Mouse (Mus musculus) MEL (cell line): Measurements from ENCODE around the gene Whrn. TPM values are rescaled to one million over a fixed set of nuclear protein-coding genes. Genes with fewer than 3 reads are reported as not detected.
A peak's percentile ranks its signal among the peaks of the same experiment; 100 is the strongest.

Experiments used
- DNase-seq: peaks from one replicate; pipeline ENCODE4 v3.0.0; 2011; ENCODE audit warnings: low read depth, low spot score
- H3K27ac ChIP-seq: 2 replicates; pipeline ENCODE4 v1.5.1; 2012; ENCODE audit warnings: low read depth, mild to moderate bottlenecking, control low read depth, low read length, moderate library complexity; ENCODE audit not compliant: control insufficient read depth
- H3K27me3 ChIP-seq, 2 experiments: fragments of 150-350 bp in 1 of 2; sonication (generic) in 1 of 2; 2 replicates each; pipeline ENCODE4 v1.6.1; 2012; ENCODE audit warnings: low read length in 2 of 2, mild to moderate bottlenecking in 2 of 2, improper control_type of control experiment in 1 of 2, moderate library complexity in 1 of 2; ENCODE audit not compliant: insufficient read depth in 2 of 2, control insufficient read depth in 1 of 2
- H3K36me3 ChIP-seq, 2 experiments: 2 replicates each; pipeline ENCODE4 v1.6.1; 2012 to 2014; ENCODE audit warnings: low read length in 2 of 2, improper control_type of control experiment in 1 of 2, inconsistent platforms in 1 of 2, mild to moderate bottlenecking in 1 of 2; ENCODE audit not compliant: insufficient read depth in 2 of 2, control insufficient read depth in 1 of 2
- H3K4me1 ChIP-seq, 2 experiments: fragments of 150-350 bp in 1 of 2; sonication (generic) in 1 of 2; 2 replicates each; pipeline ENCODE4 v1.6.1; 2012; ENCODE audit warnings: low read length in 2 of 2, improper control_type of control experiment in 1 of 2, mild to moderate bottlenecking in 1 of 2; ENCODE audit not compliant: insufficient read depth in 2 of 2, control insufficient read depth in 1 of 2
- H3K4me3 ChIP-seq, 2 experiments: fragments of 150-350 bp in 1 of 2; sonication (generic) in 1 of 2; 2 replicates each; pipeline ENCODE4 v1.5.1; 2012; ENCODE audit warnings: low read depth in 2 of 2, low read length in 2 of 2, mild to moderate bottlenecking in 2 of 2, moderate library complexity in 2 of 2, control low read depth in 1 of 2, improper control_type of control experiment in 1 of 2; ENCODE audit not compliant: control insufficient read depth in 1 of 2, insufficient read depth in 1 of 2
- H3K79me2 ChIP-seq: 2 replicates; pipeline ENCODE4 v1.6.1; 2012; ENCODE audit warnings: mild to moderate bottlenecking, low read length, moderate library complexity; ENCODE audit not compliant: control insufficient read depth, poor library complexity, insufficient read depth
- H3K9ac ChIP-seq: 2 replicates; pipeline ENCODE4 v1.6.1; 2012; ENCODE audit warnings: low read depth, mild to moderate bottlenecking, control low read depth, low read length, moderate library complexity; ENCODE audit not compliant: control insufficient read depth, poor library complexity, severe bottlenecking
- H3K9me3 ChIP-seq: fragments of 150-350 bp; sonication (generic); replicated peaks from 2 replicates; pipeline ENCODE4 v1.6.1; 2012; ENCODE audit warnings: mild to moderate bottlenecking, low read length, improper control_type of control experiment, moderate library complexity; ENCODE audit not compliant: insufficient read depth
- BHLHE40 ChIP-seq: IDR thresholded peaks from 2 replicates; pipeline ENCODE4 v1.6.1; 2012; ENCODE audit warnings: low read depth, mild to moderate bottlenecking, inconsistent platforms, low read length, improper control_type of control experiment, borderline replicate concordance
- CHD1 ChIP-seq: IDR thresholded peaks from 2 replicates; pipeline ENCODE4 v1.6.1; 2012; ENCODE audit warnings: low read depth, mild to moderate bottlenecking, inconsistent platforms, low read length, improper control_type of control experiment
- CTCF ChIP-seq, 3 experiments: IDR thresholded peaks in 2 of 3; conservative IDR thresholded peaks in 1 of 3; 2 replicates each; pipeline ENCODE4 v1.5.1; 2011 to 2012; ENCODE audit warnings: low read length in 3 of 3, low read depth in 2 of 3, mild to moderate bottlenecking in 2 of 3, improper control_type of control experiment in 1 of 3, inconsistent platforms in 1 of 3, mixed read lengths in 1 of 3, moderate library complexity in 1 of 3; ENCODE audit not compliant: control insufficient read depth in 1 of 3, insufficient read depth in 1 of 3, poor library complexity in 1 of 3, severe bottlenecking in 1 of 3
- E2F4 ChIP-seq: IDR thresholded peaks from 2 replicates; pipeline ENCODE4 v1.6.1; 2011; ENCODE audit warnings: low read depth, low read length, improper control_type of control experiment, borderline replicate concordance
- ETS1 ChIP-seq: IDR thresholded peaks from 2 replicates; pipeline ENCODE4 v1.6.1; 2012; ENCODE audit warnings: low read depth, mild to moderate bottlenecking, inconsistent platforms, low read length, improper control_type of control experiment, moderate library complexity
- GABPA ChIP-seq: IDR thresholded peaks from 2 replicates; pipeline ENCODE4 v1.6.1; 2012; ENCODE audit warnings: low read depth, mild to moderate bottlenecking, inconsistent platforms, low read length, improper control_type of control experiment, moderate library complexity
- GATA1 ChIP-seq: IDR thresholded peaks from 2 replicates; pipeline ENCODE4 v1.6.1; 2011; ENCODE audit warnings: low read depth, low read length, improper control_type of control experiment
- KAT2A ChIP-seq: conservative IDR thresholded peaks from 2 replicates; pipeline ENCODE4 v1.6.1; 2012; ENCODE audit warnings: low read depth, low read length, improper control_type of control experiment, inconsistent platforms
- MAX ChIP-seq: IDR thresholded peaks from 2 replicates; pipeline ENCODE4 v1.6.1; 2011; ENCODE audit warnings: low read length, improper control_type of control experiment
- MAZ ChIP-seq: IDR thresholded peaks from 2 replicates; pipeline ENCODE4 v1.6.1; 2012; ENCODE audit warnings: low read depth, mild to moderate bottlenecking, inconsistent platforms, low read length, improper control_type of control experiment
- MEF2A ChIP-seq: IDR thresholded peaks from 2 replicates; pipeline ENCODE4 v1.6.1; 2014; ENCODE audit warnings: low read depth, mild to moderate bottlenecking, inconsistent platforms, low read length, improper control_type of control experiment; ENCODE audit not compliant: poor library complexity, insufficient replicate concordance, severe bottlenecking; ENCODE audit errors: extremely low read depth
- POLR2A ChIP-seq, 2 experiments: IDR thresholded peaks; 2 replicates each; pipeline ENCODE4 v1.6.1; 2011 to 2012; ENCODE audit warnings: low read length in 2 of 2, mild to moderate bottlenecking in 2 of 2, control low read depth in 1 of 2, improper control_type of control experiment in 1 of 2, low read depth in 1 of 2, moderate library complexity in 1 of 2; ENCODE audit not compliant: control insufficient read depth in 1 of 2, insufficient read depth in 1 of 2, poor library complexity in 1 of 2
- POLR2AphosphoS5 ChIP-seq: IDR thresholded peaks from 2 replicates; pipeline ENCODE4 v1.6.1; 2012; ENCODE audit warnings: low read depth, borderline replicate concordance, mild to moderate bottlenecking, inconsistent platforms, low read length, moderate library complexity, mixed read lengths
- RAD21 ChIP-seq: IDR thresholded peaks from 2 replicates; pipeline ENCODE4 v1.6.1; 2011; ENCODE audit warnings: mild to moderate bottlenecking, low read depth, low read length, improper control_type of control experiment
- SIN3A ChIP-seq: IDR thresholded peaks from 2 replicates; pipeline ENCODE4 v1.6.1; 2012; ENCODE audit warnings: low read length, improper control_type of control experiment, inconsistent platforms
- SMC3 ChIP-seq: IDR thresholded peaks from 2 replicates; pipeline ENCODE4 v1.6.1; 2011; ENCODE audit warnings: low read depth, low read length, improper control_type of control experiment
- TCF12 ChIP-seq: IDR thresholded peaks from 2 replicates; pipeline ENCODE4 v1.6.1; 2014; ENCODE audit warnings: low read depth, mild to moderate bottlenecking, inconsistent platforms, low read length, improper control_type of control experiment, moderate library complexity
- UBTF ChIP-seq: IDR thresholded peaks from 2 replicates; pipeline ENCODE4 v1.6.1; 2012; ENCODE audit warnings: low read depth, mild to moderate bottlenecking, inconsistent platforms, low read length, improper control_type of control experiment, moderate library complexity, borderline replicate concordance; ENCODE audit not compliant: insufficient read depth
- USF1 ChIP-seq: IDR thresholded peaks from 2 replicates; pipeline ENCODE4 v1.6.1; 2014; ENCODE audit warnings: low read depth, mild to moderate bottlenecking, inconsistent platforms, low read length, improper control_type of control experiment, moderate library complexity
- USF2 ChIP-seq, 2 experiments: IDR thresholded peaks; 2 replicates each; pipeline ENCODE4 v1.6.1; 2011 to 2012; ENCODE audit warnings: improper control_type of control experiment in 2 of 2, low read length in 2 of 2, borderline replicate concordance in 1 of 2, inconsistent platforms in 1 of 2, low read depth in 1 of 2, mild to moderate bottlenecking in 1 of 2; ENCODE audit not compliant: insufficient read depth in 1 of 2
- ZC3H11A ChIP-seq: IDR thresholded peaks from 2 replicates; pipeline ENCODE4 v1.6.1; 2012; ENCODE audit warnings: low read depth, mild to moderate bottlenecking, inconsistent platforms, low read length, improper control_type of control experiment
- ZKSCAN1 ChIP-seq: IDR thresholded peaks from 2 replicates; pipeline ENCODE4 v1.6.1; 2012; ENCODE audit warnings: low read depth, mild to moderate bottlenecking, inconsistent platforms, low read length, improper control_type of control experiment, moderate library complexity
- polyA plus RNA-seq, 2 experiments: library from polyadenylated mRNA; stranded (reverse) in 1 of 2; unstranded in 1 of 2; fragments of >175 nt in 1 of 2; fragments of >200 nt in 1 of 2; gene quantifications; 2 replicates each; pipeline versions ENCODE4 v1.2.1 to v1.2.4; 2012; ENCODE audit warnings: low replicate concordance in 2 of 2, low read depth in 1 of 2; ENCODE audit not compliant: insufficient read length in 2 of 2, insufficient read depth in 1 of 2, missing spikeins in 1 of 2
- total RNA-seq: library from RNA; depleted of rRNA; stranded (reverse); fragments of 300-350 nt; gene quantifications from 2 replicates; pipeline ENCODE4 v1.2.3, GENCODE M21; 2012

Gene Whrn
- total and polyA plus RNA-seq, 3 experiments: not detected

GRCm38 (mm10) chr4:63512921-63513320 is 17.1 kb upstream of the Whrn start:
- no peaks in the 10 kb centered on the region for H3K36me3 ChIP-seq
- H3K27me3 ChIP-seq: no peaks in the 10 kb centered on the region
- H3K4me1 ChIP-seq: no peaks in the 10 kb centered on the region
- no peak for DNase-seq
- TF ChIP-seq RAD21 (no peak), USF2 (IDR thresholded peaks at IDR 0.05; ENCODE audit: borderline replicate concordance in 1 of 2, insufficient read depth in 1 of 2, low read depth in 1 of 2, low read length in 2 of 2) (no peak), E2F4 (no peak), SIN3A (no peak), ZKSCAN1 (no peak), GABPA (no peak), KAT2A (no peak), TCF12 (no peak), POLR2A (IDR thresholded peaks at IDR 0.05; ENCODE audit: control insufficient read depth in 1 of 2, insufficient read depth in 1 of 2, low read depth in 1 of 2, low read length in 2 of 2, poor library complexity in 1 of 2) (no peak), ZC3H11A (no peak), MAZ (no peak), CHD1 (no peak), GATA1 (no peak), UBTF (no peak), MAX (no peak), MEF2A (no peak), USF1 (no peak), ETS1 (no peak), POLR2AphosphoS5 (no peak), BHLHE40 (no peak)
- no peaks in the 10 kb centered on the region for H3K79me2 ChIP-seq
- no peak overlapping the region for H3K9ac ChIP-seq
- no peak overlapping the region for H3K4me3 ChIP-seq
- no peaks in the 10 kb centered on the region for H3K9me3 ChIP-seq
- H3K27ac ChIP-seq: no peak overlapping the region

DNA sequence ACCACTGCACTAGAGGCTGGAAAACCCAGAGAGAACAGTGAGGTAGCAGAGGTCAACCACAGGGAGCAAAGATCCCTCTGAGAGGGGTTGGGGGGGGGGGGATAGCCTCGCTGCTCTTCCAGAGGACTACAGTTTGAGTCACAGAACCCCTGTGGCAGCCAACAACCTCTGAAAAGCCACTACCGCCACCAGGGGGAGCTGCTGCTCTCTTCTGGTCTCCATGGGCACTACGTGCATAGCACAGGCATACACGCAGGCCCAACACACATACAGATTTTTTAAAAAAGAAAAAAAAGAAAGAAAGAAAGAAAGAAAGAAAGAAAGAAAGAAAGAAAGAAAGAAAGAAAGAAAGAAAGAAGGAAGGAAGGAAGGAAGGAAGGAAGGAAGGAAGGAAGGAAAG is 12.4 kb upstream of the Whrn start:
- no peaks in the 10 kb centered on the region for H3K79me2 ChIP-seq
- H3K36me3 ChIP-seq: no peaks in the 10 kb centered on the region
- H3K9ac ChIP-seq: no peak overlapping the region
- H3K9me3 ChIP-seq: no peaks in the 10 kb centered on the region
- DNase-seq: peak; percentile 45
- no peaks in the 10 kb centered on the region for H3K4me1 ChIP-seq
- H3K27me3 ChIP-seq: no peaks in the 10 kb centered on the region
- no peak overlapping the region for H3K4me3 ChIP-seq
- H3K27ac ChIP-seq: no peak overlapping the region
- TF ChIP-seq RAD21 (peak; percentile 51), CTCF (IDR thresholded peaks at IDR 0.05 in 2 of 3, conservative IDR thresholded peaks at IDR 0.05 in 1 of 3; ENCODE audit: control insufficient read depth in 1 of 3, insufficient read depth in 1 of 3, low read depth in 2 of 3, low read length in 3 of 3, poor library complexity in 1 of 3, severe bottlenecking in 1 of 3) (peak in 2 of 3 experiments; percentile 42 to 68; a peak in 5 of 6 replicates), SMC3 (peak; percentile 61), ZC3H11A (0 out of 2 replicates have a peak, but pooled peaks have one; percentile 31), CHD1 (no peak)
- TF ChIP-seq, all 39 proteins: peak for 4
